Mouse (Mus musculus): ENCODE measurements around the gene Mbtd1.

DNA sequence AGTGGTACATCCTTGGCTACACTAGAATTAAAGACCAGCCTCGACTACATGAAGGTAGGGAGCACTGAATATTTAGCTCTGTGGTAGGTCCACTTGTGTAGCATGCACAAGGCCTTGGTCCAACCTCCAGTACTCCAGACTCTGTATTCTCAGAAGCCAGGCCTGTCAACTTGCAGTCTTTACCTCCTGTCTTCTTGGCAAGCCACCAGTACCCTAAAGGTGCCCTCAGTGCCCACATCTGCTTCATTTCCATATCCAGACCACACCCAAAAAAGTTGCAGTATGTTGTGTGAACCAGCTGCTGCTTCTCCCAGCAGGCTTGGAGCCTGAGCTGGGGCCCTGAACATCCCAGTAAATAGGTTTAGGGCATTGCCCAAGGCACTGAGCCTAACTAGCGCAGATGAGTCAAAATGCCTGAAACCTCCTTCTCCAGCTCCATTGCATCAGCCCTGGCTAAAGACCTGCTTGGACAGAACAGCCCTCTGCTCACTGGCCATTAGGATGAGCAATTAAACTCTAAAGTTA is 71.4 kb downstream of the Mbtd1 start:
- TF ChIP-seq EP300 (IDR thresholded peaks at IDR 0.05; ENCODE audit: low read depth) (no peak), CTCF (IDR thresholded peaks at IDR 0.05; ENCODE audit: low read depth) (no peak)

All from heart, postnatal 0 days (tissue).